In the genomic region with DNA sequence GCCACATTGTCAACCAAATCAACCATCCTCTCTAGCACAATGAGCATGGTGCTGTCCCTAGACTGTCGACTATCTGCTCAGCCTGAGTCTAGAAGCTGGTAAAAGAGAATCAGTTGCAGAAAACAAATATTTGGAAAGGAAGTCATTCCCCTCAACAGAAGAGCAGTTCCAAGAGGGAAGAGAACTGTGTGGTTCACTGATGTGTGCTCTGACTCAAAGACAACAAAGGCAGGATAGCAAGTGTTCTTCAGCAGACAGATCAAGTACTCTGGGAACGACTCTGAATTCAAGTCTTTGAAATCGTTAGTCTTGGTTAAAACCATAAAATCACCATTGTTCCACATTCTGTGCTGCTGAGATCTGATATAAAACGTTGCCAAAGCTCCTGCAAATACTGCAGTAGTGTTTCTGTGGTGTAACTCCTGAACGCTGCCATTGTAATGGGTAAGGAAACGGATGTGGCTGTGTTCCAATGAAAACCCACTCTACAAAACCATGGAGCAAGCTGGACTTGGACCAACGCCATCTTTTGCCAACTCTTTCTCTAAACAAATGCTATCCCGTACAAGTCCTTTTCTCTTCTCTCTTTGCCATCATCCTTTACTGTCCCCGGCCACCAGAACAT, we compare ENCODE assay signal across 14 mouse cellular contexts. TPM values are rescaled to one million over a fixed set of nuclear protein-coding genes. Genes with fewer than 3 reads are reported as not detected.
A peak's percentile ranks its signal among the peaks of the same experiment; 100 is the strongest.
DNase-seq lines count a peak whose midpoint lies in the region; ATAC-seq and TF ChIP-seq lines count a peak whose summit lies in the region.
"Had no signal": no experiment of that assay in that cellular context is flagged by ENCODE, and none has a peak within 500 bp of the region (broad histone marks: within the 10 kb centered on the region; RNA-seq: fewer than 3 reads in every experiment).

No protein-coding gene starts in this region.

- no peak overlapping the region for H3K9ac ChIP-seq in heart, embryonic 13.5 days
- no peak overlapping the region for H3K9ac ChIP-seq in limb, embryonic 14.5 days (ENCODE audit: low read depth, low read length, severe bottlenecking)
- H3K9ac ChIP-seq in lung, embryonic 15.5 days, result no peak overlapping the region
- H3K9ac ChIP-seq: liver, embryonic 14.5 days had no signal

- H3K4me2 ChIP-seq in heart, embryonic 13.5 days, result no peak overlapping the region
- no peak overlapping the region for H3K4me2 ChIP-seq in limb, embryonic 14.5 days (replicated peaks; ENCODE audit: low read depth, low read length, severe bottlenecking)
- H3K4me2 ChIP-seq in lung, embryonic 15.5 days, result no peak overlapping the region

- WGBS in heart, embryonic 13.5 days, result 61% methylated on average over 9 of the region's 9 CpGs
- WGBS in limb, embryonic 14.5 days, result 68% methylated on average over 9 of the region's 9 CpGs
- WGBS in limb, embryonic 10.5 days, result 85% methylated on average over 9 of the region's 9 CpGs
- WGBS in lung, embryonic 15.5 days, result 49% methylated on average over 9 of the region's 9 CpGs

- H3K4me1 ChIP-seq in heart, embryonic 13.5 days, result 0 out of 2 replicates have a peak, but pooled peaks cover 3% of the 10 kb centered on the region
- H3K4me1 ChIP-seq in limb, embryonic 14.5 days (ENCODE audit: control insufficient read depth, insufficient read depth, low read length), result no peaks in the 10 kb centered on the region
- H3K4me1 ChIP-seq in limb, embryonic 10.5 days, result no peaks in the 10 kb centered on the region
- H3K4me1 ChIP-seq in lung, embryonic 15.5 days, result 0 out of 2 replicates have a peak, but pooled peaks cover 3% of the 10 kb centered on the region

- peak overlapping the region; percentile 48; the same call in 1 of the 2 replicates for H3K27ac ChIP-seq in heart, embryonic 13.5 days (replicated peaks)
- no peak overlapping the region for H3K27ac ChIP-seq in limb, embryonic 14.5 days (replicated peaks; ENCODE audit: low read depth, low read length)
- H3K27ac ChIP-seq in limb, embryonic 10.5 days, result no peak overlapping the region
- peak overlapping the region; percentile 16 for H3K27ac ChIP-seq in lung, embryonic 15.5 days
- H3K27ac ChIP-seq: layer of hippocampus, adult 2 months; liver, embryonic 14.5 days had no signal

- TF ChIP-seq CTCF in brain, embryonic 14.5 days (IDR thresholded peaks at IDR 0.05; ENCODE audit: borderline replicate concordance, extremely low read depth, insufficient read depth, insufficient read length), result no peak

- no peak for ATAC-seq in heart, embryonic 13.5 days (ENCODE audit: extremely low read depth, insufficient number of reproducible peaks, low FRiP score, low TSS enrichment)
- no peak for ATAC-seq in limb, embryonic 14.5 days (ENCODE audit: low FRiP score, low read depth)
- no peak for ATAC-seq in lung, embryonic 15.5 days (ENCODE audit: borderline replicate concordance, extremely low read depth, low FRiP score, low TSS enrichment)

- DNase-seq in heart, adult 8-10 months (ENCODE audit: low spot score), result no peak
- DNase-seq in limb, embryonic 14.5 days (ENCODE audit: low spot score), result peak; percentile 35
- DNase-seq in limb, embryonic 10.5 days (ENCODE audit: low spot score), result no peak
- peak; percentile 85 for DNase-seq in brain, embryonic 14.5 days (ENCODE audit: low read depth)
- DNase-seq in adrenal gland, adult 2 months, result no peak
- DNase-seq: adrenal gland, postnatal 36 days; kidney, adult 2 months; thymus, adult 18-20 months had no signal

- TF ChIP-seq POLR2A in limb, embryonic 14.5 days (IDR thresholded peaks at IDR 0.05; ENCODE audit: borderline replicate concordance, extremely low read depth, insufficient read depth, insufficient read length), result no peak
- no peak for TF ChIP-seq POLR2A in brain, embryonic 14.5 days (IDR thresholded peaks at IDR 0.05; ENCODE audit: borderline replicate concordance, extremely low read depth, insufficient read depth, insufficient read length, poor library complexity, severe bottlenecking)

- no peaks in the 10 kb centered on the region for H3K9me3 ChIP-seq in heart, embryonic 13.5 days
- no peaks in the 10 kb centered on the region for H3K9me3 ChIP-seq in limb, embryonic 14.5 days (ENCODE audit: control insufficient read depth, low read length)
- H3K9me3 ChIP-seq in limb, embryonic 10.5 days (replicated peaks), result no peaks in the 10 kb centered on the region
- H3K9me3 ChIP-seq in lung, embryonic 15.5 days, result no peaks in the 10 kb centered on the region

- no peak overlapping the region for H3K4me3 ChIP-seq in heart, embryonic 13.5 days
- H3K4me3 ChIP-seq in limb, embryonic 14.5 days (replicated peaks; ENCODE audit: low read length), result no peak overlapping the region
- H3K4me3 ChIP-seq in limb, embryonic 10.5 days, result no peak overlapping the region
- no peak overlapping the region for H3K4me3 ChIP-seq in lung, embryonic 15.5 days
- H3K4me3 ChIP-seq: layer of hippocampus, adult 2 months had no signal

- no peaks in the 10 kb centered on the region for H3K36me3 ChIP-seq in heart, embryonic 13.5 days
- H3K36me3 ChIP-seq in limb, embryonic 14.5 days (ENCODE audit: control insufficient read depth, insufficient read depth, low read length), result no peaks in the 10 kb centered on the region
- no peaks in the 10 kb centered on the region for H3K36me3 ChIP-seq in limb, embryonic 10.5 days
- no peaks in the 10 kb centered on the region for H3K36me3 ChIP-seq in lung, embryonic 15.5 days

- H3K27me3 ChIP-seq in heart, embryonic 13.5 days (replicated peaks), result no peaks in the 10 kb centered on the region
- no peaks in the 10 kb centered on the region for H3K27me3 ChIP-seq in limb, embryonic 14.5 days (ENCODE audit: control insufficient read depth, insufficient read depth, low read length)
- H3K27me3 ChIP-seq in limb, embryonic 10.5 days (ENCODE audit: low read depth, poor library complexity, severe bottlenecking), result no peaks in the 10 kb centered on the region
- no peaks in the 10 kb centered on the region for H3K27me3 ChIP-seq in lung, embryonic 15.5 days

RNA-seq across cellular contexts. Expression of a gene that starts 8.3 kb away (rescaled TPM):
- polyA plus RNA-seq in heart, embryonic 13.5 days (2015; fragmentation: Nextera tagmentation; extraction: Ambion mirVana), result 0.79 and 1.0 TPM in 2 replicates
- under 1 TPM; 0.14 to 0.44 (median 0.23) TPM for total RNA-seq in heart, adult 8-10 months (2022)
- 0.17 and 0.30 TPM in 2 replicates for polyA plus RNA-seq in limb, embryonic 14.5 days (2012; rRNA removed)
- polyA plus RNA-seq in limb, embryonic 14.5 days (2014; fragmentation: Nextera tagmentation; extraction: Ambion mirVana), result 0.10 and 0.40 TPM in 2 replicates
- polyA plus RNA-seq in limb, embryonic 10.5 days (2016; fragmentation: Nextera tagmentation; extraction: Ambion mirVana), result 0.80 and 0.89 TPM in 2 replicates
- 3.0 and 3.1 TPM in 2 replicates for polyA plus RNA-seq in brain, embryonic 14.5 days (2012; rRNA removed)
- polyA plus RNA-seq in lung, embryonic 15.5 days (2015; fragmentation: Nextera tagmentation; extraction: Ambion mirVana), result 0.25 and 0.54 TPM in 2 replicates
- 1 to 10 TPM; 1.5 to 5.8 TPM for total RNA-seq in adrenal gland, adult 2 months (2021)
- 0.12 and 0.57 TPM in 2 replicates for polyA plus RNA-seq in adrenal gland, adult 2 months (2012; rRNA removed)
- polyA plus RNA-seq: kidney, adult 2 months had no signal

RNA-seq across cellular contexts. Expression of a gene that starts 24.5 kb away (rescaled TPM):
- 15.8 and 16.0 TPM in 2 replicates for polyA plus RNA-seq in heart, embryonic 13.5 days (2015; fragmentation: Nextera tagmentation; extraction: Ambion mirVana)
- 1 to 10 TPM; 3.3 to 7.0 (median 5.0) TPM for total RNA-seq in heart, adult 8-10 months (2022)
- polyA plus RNA-seq in limb, embryonic 14.5 days (2012; rRNA removed), result 4.7 and 5.9 TPM in 2 replicates
- polyA plus RNA-seq in limb, embryonic 14.5 days (2014; fragmentation: Nextera tagmentation; extraction: Ambion mirVana), result 2.4 and 4.3 TPM in 2 replicates
- polyA plus RNA-seq in limb, embryonic 10.5 days (2016; fragmentation: Nextera tagmentation; extraction: Ambion mirVana), result 8.3 and 11.4 TPM in 2 replicates
- 1,399 and 1,649 TPM in 2 replicates for polyA plus RNA-seq in brain, embryonic 14.5 days (2012; rRNA removed)
- polyA plus RNA-seq in lung, embryonic 15.5 days (2015; fragmentation: Nextera tagmentation; extraction: Ambion mirVana), result 10.5 and 16.5 TPM in 2 replicates
- 10 to 100 TPM; 15.0 to 27.1 TPM for total RNA-seq in adrenal gland, adult 2 months (2021)
- 12.0 and 18.3 TPM in 2 replicates for polyA plus RNA-seq in adrenal gland, adult 2 months (2012; rRNA removed)
- total RNA-seq: common myeloid progenitor, adult 5-6 weeks; megakaryocyte-erythroid progenitor cell, adult 5-6 weeks had no signal

Comparison
In these comparisons a context has a peak if more than half of its experiments do, and no peak if none do; other contexts are left out.
1. DNase-seq: peak in limb, embryonic 14.5 days (single experiment) and brain, embryonic 14.5 days (single experiment); none in heart, adult 8-10 months (single experiment), limb, embryonic 10.5 days (single experiment) and adrenal gland, adult 2 months (single experiment).
2. H3K27ac ChIP-seq: peak in heart, embryonic 13.5 days (single experiment) and lung, embryonic 15.5 days (single experiment); none in limb, embryonic 14.5 days (single experiment) and limb, embryonic 10.5 days (single experiment).
3. RNA of a gene that starts 24.5 kb away (polyA plus RNA-seq): 1,399 to 1,649 TPM in brain, embryonic 14.5 days; 10.5 to 16.5 TPM in lung, embryonic 15.5 days, 15.8 to 16.0 TPM in heart, embryonic 13.5 days, 12.0 to 18.3 TPM in adrenal gland, adult 2 months, 8.3 to 11.4 TPM in limb, embryonic 10.5 days and 2.4 to 5.9 TPM in limb, embryonic 14.5 days; every median in the first group is over 10 times any median in the second.